Mouse (Mus musculus): ENCODE measurements around the gene Popdc2.

DNA sequence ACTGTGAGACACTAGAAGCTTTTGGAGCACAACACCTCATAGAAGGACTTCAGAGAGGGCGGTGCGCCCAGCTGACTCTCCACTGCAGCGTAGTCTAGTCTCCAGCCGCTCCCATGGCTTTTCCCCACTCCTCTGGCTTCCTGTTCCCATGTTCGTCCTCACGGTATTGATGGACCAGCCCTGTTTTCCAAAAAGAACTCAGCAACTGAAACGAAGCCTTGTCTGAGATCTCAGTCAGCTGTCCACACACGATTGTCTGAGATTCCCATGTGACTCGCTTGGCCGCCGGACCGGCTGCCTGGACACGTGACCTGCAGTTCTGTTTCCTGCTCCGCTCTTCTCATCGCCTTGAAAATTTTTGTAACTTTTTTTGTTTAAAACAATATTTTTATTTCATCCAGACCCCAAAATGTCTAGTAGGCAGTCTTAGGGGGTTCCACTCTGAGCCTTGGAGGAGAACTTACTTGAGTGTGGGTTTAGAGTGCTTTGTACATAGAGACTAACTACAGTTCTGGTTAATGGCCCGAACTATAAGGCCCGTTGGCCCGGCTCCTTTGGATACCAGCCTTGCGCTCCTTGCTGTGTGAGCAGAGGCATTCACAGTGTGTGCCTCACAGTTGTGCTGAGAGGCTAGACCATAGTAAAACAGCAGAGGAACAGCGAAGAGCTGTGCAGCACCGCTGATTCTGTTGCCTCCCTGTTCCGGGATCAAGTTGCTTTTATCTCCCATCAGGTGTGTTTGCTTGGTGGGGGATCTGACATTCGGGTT, 30.3 kb downstream of the Popdc2 start:
- TF ChIP-seq CTCF (IDR thresholded peaks at IDR 0.05; ENCODE audit: insufficient read depth, low read depth, low read length), result no peak
- TF ChIP-seq POLR2A (IDR thresholded peaks at IDR 0.05; ENCODE audit: insufficient read depth, low read depth, low read length), result no peak
